Mouse (Mus musculus) forebrain, embryonic 11.5 days (tissue): ENCODE measurements around the gene Kidins220. TPM values are rescaled to one million over a fixed set of nuclear protein-coding genes. Genes with fewer than 3 reads are reported as not detected.

Experiments
- ATAC-seq: fragments of 200-750 bp; cut with Nextera tagmentation; replicated peaks from 2 replicates; pipeline ENCODE4 v1.8.0; 2017; ENCODE audit warnings: moderate TSS enrichment; ENCODE audit not compliant: low FRiP score
- DNase-seq: peaks from one replicate; pipeline ENCODE4 v3.0.0-alpha.2; 2017; ENCODE audit warnings: low spot score
- H3K27ac ChIP-seq: fragments of 300-500 bp; sonication (generic); 2 replicates; pipeline ENCODE4 v1.5.1; 2014; ENCODE audit warnings: low read depth, low read length
- H3K27me3 ChIP-seq: fragments of 300-500 bp; sonication (generic); 2 replicates; pipeline ENCODE4 v1.6.1; 2014; ENCODE audit warnings: mild to moderate bottlenecking, low read length, mixed read lengths; ENCODE audit not compliant: control insufficient read depth, insufficient read depth
- H3K36me3 ChIP-seq: fragments of 300-500 bp; sonication (generic); 2 replicates; pipeline ENCODE4 v1.6.1; 2014; ENCODE audit warnings: mild to moderate bottlenecking, low read length, moderate library complexity, mixed read lengths; ENCODE audit not compliant: control insufficient read depth, insufficient read depth
- H3K4me1 ChIP-seq: fragments of 300-500 bp; sonication (generic); replicated peaks from 2 replicates; pipeline ENCODE4 v1.6.1; 2014; ENCODE audit warnings: low read length, mixed read lengths; ENCODE audit not compliant: control insufficient read depth, insufficient read depth
- H3K4me2 ChIP-seq: fragments of 300-500 bp; sonication (generic); 2 replicates; pipeline ENCODE4 v1.6.1; 2014; ENCODE audit warnings: low read depth, mild to moderate bottlenecking, low read length, moderate library complexity, mixed read lengths; ENCODE audit not compliant: severe bottlenecking
- H3K4me3 ChIP-seq: fragments of 300-500 bp; sonication (generic); 2 replicates; pipeline ENCODE4 v1.5.1; 2014; ENCODE audit warnings: low read depth, low read length
- H3K9ac ChIP-seq: fragments of 300-500 bp; sonication (generic); 2 replicates; pipeline ENCODE4 v1.6.1; 2014; ENCODE audit warnings: low read length
- H3K9me3 ChIP-seq: fragments of 300-500 bp; sonication (generic); 2 replicates; pipeline ENCODE4 v1.6.1; 2016; ENCODE audit warnings: low read length, mixed read lengths; ENCODE audit not compliant: control insufficient read depth
- WGBS: fragments of 180-500 bp; shearing (Covaris S2); extraction: QIAGEN DNeasy Blood & Tissue Kit; methylation state at CpG from one replicate; pipeline ENCODE4 v1.1.7; 2014; 5-methylcytosine and 5-hydroxymethylcytosine counted together
- polyA plus RNA-seq: library from polyadenylated mRNA; unstranded; fragments of >200 nt; fragmentation: Nextera tagmentation; extraction: Ambion mirVana; gene quantifications from 2 replicates; pipeline ENCODE4 v1.2.1, GENCODE M21; 2014

Kidins220 gene
- polyA plus RNA-seq, 1 experiment from 2014 or later, result 45.4 TPM

GRCm38 (mm10) chr12:25009957-25010356 is 35.2 kb downstream of the Kidins220 start:
- no peaks in the 10 kb centered on the region for H3K9me3 ChIP-seq
- no peaks in the 10 kb centered on the region for H3K27me3 ChIP-seq
- H3K4me1 ChIP-seq, result no peaks in the 10 kb centered on the region
- no peaks in the 10 kb centered on the region; the same call in 1 of the 2 replicates for H3K36me3 ChIP-seq
- no peak overlapping the region for H3K4me3 ChIP-seq
- DNase-seq (no peak), ATAC-seq (no peak)
- H3K4me2 ChIP-seq, result no peak overlapping the region
- 94% methylated on average over 9 of the region's 9 CpGs for WGBS
- no peak overlapping the region for H3K9ac ChIP-seq
- H3K27ac ChIP-seq, result no peak overlapping the region

- 93% methylated on average over 1 of the region's 1 CpGs for WGBS
Measured at GRCm38 (mm10) chr12:25010416-25010815, 35.7 kb downstream of the Kidins220 start.

GRCm38 (mm10) chr12:25011733-25012367 is 37.1 kb downstream of the Kidins220 start:
- H3K27me3 ChIP-seq, result no peaks in the 10 kb centered on the region
- WGBS, result 75% methylated on average over 15 of the region's 15 CpGs
- ATAC-seq (no peak), DNase-seq (no peak)
- no peaks in the 10 kb centered on the region for H3K4me1 ChIP-seq
- H3K27ac ChIP-seq, result no peak overlapping the region
- H3K4me3 ChIP-seq, result no peak overlapping the region
- H3K36me3 ChIP-seq, result no peaks in the 10 kb centered on the region; the same call in 1 of the 2 replicates
- no peak overlapping the region for H3K4me2 ChIP-seq
- no peaks in the 10 kb centered on the region for H3K9me3 ChIP-seq
- H3K9ac ChIP-seq, result no peak overlapping the region

More at GRCm38 (mm10) chr12:25010416-25010815, 35.7 kb downstream of the Kidins220 start:
- no peaks in the 10 kb centered on the region for H3K27me3 ChIP-seq
- no peak for DNase-seq
- no peak for ATAC-seq
- H3K36me3 ChIP-seq, result no peaks in the 10 kb centered on the region; the same call in 1 of the 2 replicates
- no peaks in the 10 kb centered on the region for H3K9me3 ChIP-seq
- no peak overlapping the region for H3K4me2 ChIP-seq
- H3K4me1 ChIP-seq, result no peaks in the 10 kb centered on the region
- no peak overlapping the region for H3K27ac ChIP-seq
- H3K4me3 ChIP-seq, result no peak overlapping the region
- no peak overlapping the region for H3K9ac ChIP-seq

- Histone ChIP-seq H3K27ac (no peak overlapping the region), H3K27me3 (no peaks in the 10 kb centered on the region), H3K9me3 (no peaks in the 10 kb centered on the region), H3K9ac (no peak overlapping the region), H3K36me3 (no peaks in the 10 kb centered on the region; the same call in 1 of the 2 replicates), H3K4me2 (no peak overlapping the region), H3K4me1 (no peaks in the 10 kb centered on the region), H3K4me3 (no peak overlapping the region)
- ATAC-seq, result no peak
- 92% methylated on average over 13 of the region's 13 CpGs for WGBS
- no peak for DNase-seq
Measured at GRCm38 (mm10) chr12:25012555-25013540, 38.1 kb downstream of the Kidins220 start.

DNA sequence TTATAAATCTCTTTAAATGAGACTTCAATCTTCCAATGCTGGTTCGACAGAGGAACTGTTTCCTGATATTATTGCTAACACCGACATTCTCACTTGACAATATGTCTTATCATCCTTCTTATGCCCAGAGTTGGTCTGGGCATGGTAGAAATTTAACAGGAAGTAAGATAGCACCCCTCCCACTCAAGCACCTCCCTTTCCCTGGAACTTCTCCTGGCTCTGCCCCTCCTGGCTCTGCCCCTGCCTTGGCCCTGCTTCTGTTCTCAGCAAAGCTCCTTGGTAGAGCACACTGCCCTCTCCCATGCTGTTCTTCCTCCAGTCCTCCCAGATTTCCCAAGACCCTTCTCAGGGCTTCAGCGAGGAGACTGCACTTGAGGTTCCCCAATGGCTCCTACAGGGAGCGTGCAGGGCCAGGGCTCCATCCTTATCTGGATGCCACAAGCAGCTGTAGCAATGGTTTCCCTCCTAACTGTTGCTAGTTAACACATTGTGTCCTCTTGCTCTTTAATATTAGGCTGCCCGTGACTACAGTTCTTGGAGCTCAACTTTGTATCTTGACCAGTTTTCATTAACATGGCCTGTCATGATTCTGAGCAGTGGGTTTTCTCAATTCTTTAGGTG is 39.7 kb downstream of the Kidins220 start:
- H3K9ac ChIP-seq, result no peak overlapping the region
- H3K4me3 ChIP-seq, result no peak overlapping the region
- 93% methylated on average over 5 of the region's 5 CpGs for WGBS
- no peaks in the 10 kb centered on the region for H3K4me1 ChIP-seq
- no peak for DNase-seq
- no peaks in the 10 kb centered on the region for H3K9me3 ChIP-seq
- no peak overlapping the region for H3K4me2 ChIP-seq
- no peaks in the 10 kb centered on the region; the same call in 1 of the 2 replicates for H3K36me3 ChIP-seq
- H3K27me3 ChIP-seq, result no peaks in the 10 kb centered on the region
- H3K27ac ChIP-seq, result no peak overlapping the region
- no peak for ATAC-seq

- Histone ChIP-seq H3K4me2 (no peak overlapping the region), H3K4me1 (no peaks in the 10 kb centered on the region), H3K36me3 (no peaks in the 10 kb centered on the region; the same call in 1 of the 2 replicates), H3K27ac (no peak overlapping the region), H3K4me3 (no peak overlapping the region), H3K9me3 (no peaks in the 10 kb centered on the region), H3K27me3 (no peaks in the 10 kb centered on the region), H3K9ac (no peak overlapping the region)
- ATAC-seq (no peak), DNase-seq (no peak)
- WGBS, result 85% methylated on average over 7 of the region's 7 CpGs
Measured at GRCm38 (mm10) chr12:25014938-25015337, 40.2 kb downstream of the Kidins220 start.

DNA sequence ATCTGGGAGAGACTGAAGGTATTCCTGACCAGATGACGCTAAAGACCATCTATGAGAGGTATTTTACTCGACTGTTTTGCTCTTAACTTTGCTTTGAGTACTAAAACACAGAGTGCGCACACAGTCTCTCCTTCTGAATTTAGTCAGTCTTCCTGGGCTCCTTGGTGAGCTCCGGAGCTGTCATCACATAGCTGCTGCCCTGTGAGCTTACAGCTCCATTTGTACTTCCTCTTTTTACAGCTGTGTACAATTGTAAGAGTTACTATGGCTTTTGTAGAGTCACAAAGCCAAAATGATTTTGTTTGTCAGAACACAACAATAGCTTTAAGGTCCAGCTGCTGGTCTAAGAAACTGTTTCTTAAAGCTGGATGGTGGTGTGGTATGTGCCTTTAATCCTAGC is 42.3 kb downstream of the Kidins220 start:
- H3K4me1 ChIP-seq, result no peaks in the 10 kb centered on the region
- no peak overlapping the region for H3K4me3 ChIP-seq
- no peaks in the 10 kb centered on the region; the same call in 1 of the 2 replicates for H3K36me3 ChIP-seq
- no peak overlapping the region for H3K27ac ChIP-seq
- WGBS, result 92% methylated on average over 4 of the region's 4 CpGs
- no peaks in the 10 kb centered on the region for H3K27me3 ChIP-seq
- ATAC-seq (no peak), DNase-seq (no peak)
- H3K9me3 ChIP-seq, result no peaks in the 10 kb centered on the region
- no peak overlapping the region for H3K9ac ChIP-seq
- no peak overlapping the region for H3K4me2 ChIP-seq

- H3K27ac ChIP-seq, result no peak overlapping the region
- H3K4me1 ChIP-seq, result no peaks in the 10 kb centered on the region
- ATAC-seq (no peak), DNase-seq (no peak)
- 93% methylated on average over 5 of the region's 5 CpGs for WGBS
- no peak overlapping the region for H3K4me2 ChIP-seq
- no peaks in the 10 kb centered on the region for H3K27me3 ChIP-seq
- no peaks in the 10 kb centered on the region; the same call in 1 of the 2 replicates for H3K36me3 ChIP-seq
- H3K4me3 ChIP-seq, result no peak overlapping the region
- H3K9me3 ChIP-seq, result no peaks in the 10 kb centered on the region
- H3K9ac ChIP-seq, result no peak overlapping the region
Measured at GRCm38 (mm10) chr12:25021057-25021456, 46.3 kb downstream of the Kidins220 start.
